Mouse (Mus musculus): ENCODE measurements around the gene Nop2. TPM values are rescaled to one million over a fixed set of nuclear protein-coding genes. Genes with fewer than 3 reads are reported as not detected.

Nop2 gene
- polyA plus RNA-seq, 1 experiment from 2014 or later, result 25.0 TPM

DNA sequence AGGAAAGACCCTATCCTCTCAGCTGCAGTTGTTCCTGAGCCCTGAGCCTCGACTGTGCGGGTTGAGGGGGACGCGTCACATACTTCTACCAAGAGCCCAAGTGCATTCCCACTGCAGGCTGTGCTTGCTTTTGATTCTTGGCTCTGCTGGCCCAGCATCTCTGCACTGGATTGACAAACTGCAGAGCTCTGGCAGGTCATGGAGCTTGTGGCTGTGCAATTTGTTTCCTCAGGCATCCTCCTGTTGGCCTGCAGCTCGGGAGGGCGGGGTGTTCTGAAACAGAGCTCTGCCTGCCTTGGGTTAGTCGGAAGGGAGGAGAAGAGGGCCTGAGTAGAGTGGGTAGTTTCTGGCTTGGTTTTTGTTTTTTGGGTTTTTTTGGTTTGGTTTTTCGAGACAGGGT, 10.7 kb downstream of the Nop2 start:
- Histone ChIP-seq H3K9ac (ENCODE audit: low read length) (no peak overlapping the region), H3K36me3 (ENCODE audit: control insufficient read depth, insufficient read depth, low read length) (peaks cover 23% of the 10 kb centered on the region), H3K27me3 (ENCODE audit: control insufficient read depth, insufficient read depth, low read length) (no peaks in the 10 kb centered on the region), H3K4me3 (ENCODE audit: low read depth, low read length) (no peak overlapping the region), H3K9me3 (ENCODE audit: control insufficient read depth, low read length) (no peaks in the 10 kb centered on the region), H3K27ac (replicated peaks) (no peak overlapping the region), H3K4me1 (replicated peaks; ENCODE audit: control insufficient read depth, insufficient read depth) (no peaks in the 10 kb centered on the region), H3K4me2 (replicated peaks; ENCODE audit: low read depth) (no peak overlapping the region)
- no peak for DNase-seq (ENCODE audit: low spot score)
- WGBS, result 92% methylated on average over 8 of the region's 8 CpGs
- no peak for ATAC-seq (ENCODE audit: low FRiP score, low TSS enrichment)
- no peak for TF ChIP-seq EP300 (optimal IDR thresholded peaks at IDR 0.05)
- no peak for TF ChIP-seq CTCF (IDR thresholded peaks at IDR 0.05; ENCODE audit: low read depth)

DNA sequence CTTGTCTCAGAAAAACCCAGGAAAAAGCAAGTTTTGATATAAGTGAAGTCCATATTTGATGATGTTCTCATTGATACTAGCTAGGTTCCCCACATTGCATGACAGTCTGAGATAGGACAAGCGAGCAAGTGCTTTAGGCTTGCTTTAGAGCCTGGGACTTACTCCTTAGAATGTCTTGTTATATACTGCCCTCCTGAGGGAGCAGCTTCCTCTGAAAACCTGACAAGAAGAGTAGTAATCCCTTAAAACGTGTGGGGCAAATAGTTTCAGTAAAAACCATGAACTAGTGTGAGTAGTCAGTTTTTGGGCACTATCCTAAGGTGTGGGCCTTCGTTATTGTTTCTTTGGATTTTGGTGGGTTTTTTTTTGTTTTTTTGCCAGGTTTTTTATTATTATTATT, 11.4 kb downstream of the Nop2 start:
- TF ChIP-seq EP300 (optimal IDR thresholded peaks at IDR 0.05), result no peak
- TF ChIP-seq CTCF (IDR thresholded peaks at IDR 0.05; ENCODE audit: low read depth), result no peak
- DNase-seq (ENCODE audit: low spot score) (no peak), ATAC-seq (ENCODE audit: low FRiP score, low TSS enrichment) (no peak)
- H3K4me3 ChIP-seq (ENCODE audit: low read depth, low read length), result no peak overlapping the region
- H3K27me3 ChIP-seq (ENCODE audit: control insufficient read depth, insufficient read depth, low read length), result no peaks in the 10 kb centered on the region
- H3K9ac ChIP-seq (ENCODE audit: low read length), result no peak overlapping the region
- H3K36me3 ChIP-seq (ENCODE audit: control insufficient read depth, insufficient read depth, low read length), result peaks cover 20% of the 10 kb centered on the region
- H3K9me3 ChIP-seq (ENCODE audit: control insufficient read depth, low read length), result no peaks in the 10 kb centered on the region
- no peak overlapping the region for H3K27ac ChIP-seq (replicated peaks)
- H3K4me2 ChIP-seq (replicated peaks; ENCODE audit: low read depth), result no peak overlapping the region
- 74% methylated on average over 3 of the region's 3 CpGs for WGBS
- H3K4me1 ChIP-seq (replicated peaks; ENCODE audit: control insufficient read depth, insufficient read depth), result no peaks in the 10 kb centered on the region

DNA sequence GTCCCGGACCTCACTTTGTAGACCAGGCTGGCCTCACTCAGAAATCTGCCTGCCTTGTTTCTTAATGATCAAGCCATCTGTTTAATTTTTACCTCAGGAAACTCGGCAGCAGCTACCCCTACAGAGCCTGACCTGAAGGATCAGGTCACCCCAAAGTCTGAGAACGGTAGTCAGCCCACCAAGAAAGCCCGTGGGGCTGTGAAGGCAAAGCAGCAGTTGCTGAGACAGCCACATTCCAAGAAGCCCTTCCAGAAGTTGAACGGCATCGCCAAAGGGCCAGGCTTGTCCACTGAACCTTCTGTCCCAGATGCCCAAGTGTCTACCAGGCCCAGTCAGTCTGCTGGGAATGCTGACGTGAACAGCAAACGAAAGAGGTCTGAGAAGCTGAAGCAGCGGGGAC, 12.2 kb downstream of the Nop2 start:
- DNase-seq (ENCODE audit: low spot score) (no peak), ATAC-seq (ENCODE audit: low FRiP score, low TSS enrichment) (no peak)
- Histone ChIP-seq H3K27ac (replicated peaks) (no peak overlapping the region), H3K4me2 (replicated peaks; ENCODE audit: low read depth) (no peak overlapping the region), H3K36me3 (ENCODE audit: control insufficient read depth, insufficient read depth, low read length) (peaks cover 18% of the 10 kb centered on the region), H3K9ac (ENCODE audit: low read length) (no peak overlapping the region), H3K27me3 (ENCODE audit: control insufficient read depth, insufficient read depth, low read length) (no peaks in the 10 kb centered on the region), H3K4me1 (replicated peaks; ENCODE audit: control insufficient read depth, insufficient read depth) (no peaks in the 10 kb centered on the region), H3K9me3 (ENCODE audit: control insufficient read depth, low read length) (no peaks in the 10 kb centered on the region), H3K4me3 (ENCODE audit: low read depth, low read length) (no peak overlapping the region)
- WGBS, result 78% methylated on average over 9 of the region's 9 CpGs
- no peak for TF ChIP-seq EP300 (optimal IDR thresholded peaks at IDR 0.05)
- TF ChIP-seq CTCF (IDR thresholded peaks at IDR 0.05; ENCODE audit: low read depth), result no peak

DNA sequence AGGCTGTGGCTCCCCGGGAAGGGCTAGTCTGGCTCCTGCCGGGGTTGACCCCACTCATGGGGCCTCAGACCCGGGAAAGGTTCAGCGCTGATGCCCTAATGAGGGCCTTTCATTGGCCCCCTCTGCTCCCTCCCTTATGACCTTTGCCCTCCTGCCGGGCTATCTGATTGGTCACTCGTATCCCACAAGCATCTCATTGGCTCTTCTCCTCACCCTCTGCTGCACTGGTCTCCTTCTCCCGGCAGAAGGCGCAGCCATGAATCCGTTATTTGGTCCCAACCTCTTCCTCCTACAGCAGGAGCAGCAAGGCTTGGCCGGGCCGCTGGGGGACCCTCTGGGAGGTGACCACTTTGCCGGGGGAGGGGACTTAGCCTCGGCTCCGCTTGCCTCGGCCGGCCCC, 13.3 kb downstream of the Nop2 start, which contains the start of gene Iffo1:
Gene Iffo1 (plus strand): TSS at position 241 of the 400 bp plus-strand sequence.
- peak within 1 kb of the TSS; percentile 89 for H3K27ac ChIP-seq (replicated peaks)
- peak; percentile 91 for ATAC-seq (ENCODE audit: low FRiP score, low TSS enrichment)
- H3K4me3 ChIP-seq (ENCODE audit: low read depth, low read length), result peak within 1 kb of the TSS; percentile 57
- H3K9me3 ChIP-seq (ENCODE audit: control insufficient read depth, low read length), result no peaks in the 10 kb centered on the region
- 3% methylated on average over 16 of the region's 16 CpGs for WGBS
- no peaks in the 10 kb centered on the region for H3K27me3 ChIP-seq (ENCODE audit: control insufficient read depth, insufficient read depth, low read length)
- H3K9ac ChIP-seq (ENCODE audit: low read length), result peak within 1 kb of the TSS; percentile 75
- peak; percentile 80 for DNase-seq (ENCODE audit: low spot score)
- peak within 1 kb of the TSS; percentile 68 for H3K4me2 ChIP-seq (replicated peaks; ENCODE audit: low read depth)
- H3K36me3 ChIP-seq (ENCODE audit: control insufficient read depth, insufficient read depth, low read length), result peaks cover 12% of the 10 kb centered on the region
- TF ChIP-seq CTCF (IDR thresholded peaks at IDR 0.05; ENCODE audit: low read depth) (peak; percentile 74), EP300 (optimal IDR thresholded peaks at IDR 0.05) (no peak)
- H3K4me1 ChIP-seq (replicated peaks; ENCODE audit: control insufficient read depth, insufficient read depth), result no peaks in the 10 kb centered on the region

DNA sequence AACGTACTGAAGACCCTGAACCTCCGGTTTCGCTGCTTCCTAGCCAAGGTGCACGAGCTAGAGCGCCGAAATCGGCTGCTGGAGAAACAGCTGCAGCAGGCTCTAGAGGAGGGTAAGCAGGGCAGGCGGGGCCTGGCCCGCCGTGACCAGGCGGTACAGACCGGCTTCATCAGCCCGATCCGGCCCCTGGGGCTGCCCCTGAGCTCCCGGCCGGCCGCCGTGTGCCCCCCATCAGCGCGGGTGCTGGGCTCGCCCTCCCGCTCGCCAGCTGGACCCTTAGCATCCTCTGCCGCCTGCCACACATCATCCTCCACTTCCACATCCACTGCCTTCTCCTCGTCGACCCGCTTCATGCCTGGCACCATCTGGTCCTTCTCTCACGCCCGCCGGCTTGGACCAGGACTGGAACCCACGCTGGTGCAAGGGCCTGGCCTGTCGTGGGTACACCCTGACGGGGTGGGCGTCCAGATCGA, 13.8 kb downstream of the Nop2 start:
- TF ChIP-seq EP300 (optimal IDR thresholded peaks at IDR 0.05) (no peak), CTCF (IDR thresholded peaks at IDR 0.05; ENCODE audit: low read depth) (no peak)
- H3K9ac ChIP-seq (ENCODE audit: low read length), result peak overlapping the region; percentile 75
- peaks cover 10% of the 10 kb centered on the region for H3K36me3 ChIP-seq (ENCODE audit: control insufficient read depth, insufficient read depth, low read length)
- peak; percentile 47 for ATAC-seq (ENCODE audit: low FRiP score, low TSS enrichment)
- no peak for DNase-seq (ENCODE audit: low spot score)
- H3K9me3 ChIP-seq (ENCODE audit: control insufficient read depth, low read length), result no peaks in the 10 kb centered on the region
- peak overlapping the region; percentile 57 for H3K4me3 ChIP-seq (ENCODE audit: low read depth, low read length)
- peak overlapping the region; percentile 89 for H3K27ac ChIP-seq (replicated peaks)
- no peaks in the 10 kb centered on the region for H3K4me1 ChIP-seq (replicated peaks; ENCODE audit: control insufficient read depth, insufficient read depth)
- peak overlapping the region; percentile 68 for H3K4me2 ChIP-seq (replicated peaks; ENCODE audit: low read depth)
- no peaks in the 10 kb centered on the region for H3K27me3 ChIP-seq (ENCODE audit: control insufficient read depth, insufficient read depth, low read length)
- WGBS, result 8% methylated on average over 34 of the region's 35 CpGs

DNA sequence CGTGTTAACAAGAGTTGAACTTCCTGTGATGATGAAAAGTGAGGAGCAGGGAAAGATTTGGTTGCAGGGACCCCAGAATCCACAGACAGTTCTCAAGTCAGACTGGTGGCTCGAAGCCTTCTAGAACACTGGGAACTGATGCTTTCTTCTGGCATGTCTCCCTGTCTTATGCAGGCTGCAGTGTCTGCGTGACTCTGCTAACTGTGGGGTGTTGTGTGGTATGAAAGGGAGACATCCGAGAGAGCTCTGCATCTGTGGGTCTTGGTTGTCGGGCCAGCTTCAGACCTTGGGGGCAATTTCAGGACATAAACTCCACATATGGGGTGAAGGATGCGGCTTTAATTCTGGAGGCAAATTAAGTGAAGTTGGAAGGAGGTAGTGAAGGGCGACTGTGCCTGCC, 14.4 kb downstream of the Nop2 start:
- H3K9me3 ChIP-seq (ENCODE audit: control insufficient read depth, low read length), result no peaks in the 10 kb centered on the region
- H3K9ac ChIP-seq (ENCODE audit: low read length), result peak overlapping the region; percentile 23; the same call in 1 of the 2 replicates
- H3K27ac ChIP-seq (replicated peaks), result peak overlapping the region; percentile 89; the same call in 1 of the 2 replicates
- no peak for TF ChIP-seq CTCF (IDR thresholded peaks at IDR 0.05; ENCODE audit: low read depth)
- no peak for TF ChIP-seq EP300 (optimal IDR thresholded peaks at IDR 0.05)
- H3K27me3 ChIP-seq (ENCODE audit: control insufficient read depth, insufficient read depth, low read length), result no peaks in the 10 kb centered on the region
- H3K36me3 ChIP-seq (ENCODE audit: control insufficient read depth, insufficient read depth, low read length), result peaks cover 3% of the 10 kb centered on the region
- no peaks in the 10 kb centered on the region for H3K4me1 ChIP-seq (replicated peaks; ENCODE audit: control insufficient read depth, insufficient read depth)
- ATAC-seq (ENCODE audit: low FRiP score, low TSS enrichment) (no peak), DNase-seq (ENCODE audit: low spot score) (no peak)
- peak overlapping the region; percentile 68 for H3K4me2 ChIP-seq (replicated peaks; ENCODE audit: low read depth)
- 50% methylated on average over 7 of the region's 7 CpGs for WGBS
- peak overlapping the region; percentile 57 for H3K4me3 ChIP-seq (ENCODE audit: low read depth, low read length)

Data from stomach, postnatal 0 days (tissue).